Mouse (Mus musculus): ENCODE measurements around the gene Sh3pxd2a.

Sh3pxd2a gene

GRCm38 (mm10) chr19:47337743-47338142, 126.5 kb downstream of the Sh3pxd2a start:
- peak; percentile 99 for DNase-seq (ENCODE audit: low read depth)

- DNase-seq (ENCODE audit: low read depth) = no peak
Measured at GRCm38 (mm10) chr19:47337191-47337590, 127.0 kb downstream of the Sh3pxd2a start.

- no peak for DNase-seq (ENCODE audit: low read depth)
Measured at GRCm38 (mm10) chr19:47335262-47335661, 128.9 kb downstream of the Sh3pxd2a start.

- no peak for DNase-seq (ENCODE audit: low read depth)
Measured at GRCm38 (mm10) chr19:47334713-47335112, 129.5 kb downstream of the Sh3pxd2a start.

GRCm38 (mm10) chr19:47330743-47331227, 133.4 kb downstream of the Sh3pxd2a start:
- DNase-seq (ENCODE audit: low read depth) = peak; percentile 95

- no peak for DNase-seq (ENCODE audit: low read depth)
Measured at GRCm38 (mm10) chr19:47329102-47329501, 135.1 kb downstream of the Sh3pxd2a start.

GRCm38 (mm10) chr19:47327896-47328882, 136.0 kb downstream of the Sh3pxd2a start:
- DNase-seq (ENCODE audit: low read depth) = peak; percentile 84

GRCm38 (mm10) chr19:47325881-47326280, 138.3 kb downstream of the Sh3pxd2a start:
- DNase-seq (ENCODE audit: low read depth) = peak; percentile 81

GRCm38 (mm10) chr19:47323096-47323849, 140.9 kb downstream of the Sh3pxd2a start:
- DNase-seq (ENCODE audit: low read depth) = no peak

- DNase-seq (ENCODE audit: low read depth) = peak; percentile 81
Measured at GRCm38 (mm10) chr19:47320331-47320668, 143.9 kb downstream of the Sh3pxd2a start.

GRCm38 (mm10) chr19:47319521-47320330, 144.5 kb downstream of the Sh3pxd2a start:
- DNase-seq (ENCODE audit: low read depth) = peak; percentile 77

- peak; percentile 76 for DNase-seq (ENCODE audit: low read depth)
Measured at GRCm38 (mm10) chr19:47319061-47319460, 145.1 kb downstream of the Sh3pxd2a start.

- peak; percentile 91 for DNase-seq (ENCODE audit: low read depth)
Measured at GRCm38 (mm10) chr19:47317063-47317938, 146.9 kb downstream of the Sh3pxd2a start.

GRCm38 (mm10) chr19:47316288-47317062, 147.7 kb downstream of the Sh3pxd2a start:
- no peak for DNase-seq (ENCODE audit: low read depth)

- no peak for DNase-seq (ENCODE audit: low read depth)
Measured at GRCm38 (mm10) chr19:47315917-47316265, 148.3 kb downstream of the Sh3pxd2a start.

GRCm38 (mm10) chr19:47315091-47315916, 148.9 kb downstream of the Sh3pxd2a start:
- peak; percentile 93 for DNase-seq (ENCODE audit: low read depth)

GRCm38 (mm10) chr19:47314076-47314941, 149.9 kb downstream of the Sh3pxd2a start:
- DNase-seq (ENCODE audit: low read depth) = peak; percentile 99

- peak; percentile 93 for DNase-seq (ENCODE audit: low read depth)
Measured at GRCm38 (mm10) chr19:47313387-47314075, 150.7 kb downstream of the Sh3pxd2a start.
